Mouse (Mus musculus): Measurements from ENCODE around the gene Zfp945. TPM values are rescaled to one million over a fixed set of nuclear protein-coding genes. Genes with fewer than 3 reads are reported as not detected.

Zfp945 gene
- polyA plus RNA-seq, 1 experiment from 2014 or later = 20.9 TPM

Other genes starting within 250 kb of the Zfp945 start
- gene Vmn2r113, start 75.8 kb upstream of the Zfp945 start, polyA plus RNA-seq (2016; fragmentation: Nextera tagmentation; extraction: Ambion mirVana) = not detected in 2 replicates
- gene Vmn2r-ps130, start 194.0 kb upstream of the Zfp945 start, polyA plus RNA-seq (2016; fragmentation: Nextera tagmentation; extraction: Ambion mirVana) = not detected in 2 replicates